Mouse (Mus musculus): ENCODE measurements around the gene Ino80.
A peak's percentile ranks its signal among the peaks of the same experiment; 100 is the strongest.
"Not testable (repeated sequence)": the region's sequence is repeated elsewhere in the genome, so short reads cannot be mapped to it uniquely, and the experiment has no call there.

Gene Ino80

GRCm38 (mm10) chr2:119477571-119478396 lies at the start of gene Ino80:
Ino80 (minus strand) TSS chr2:119477687.
- DNase-seq (ENCODE audit: extremely low read depth, insufficient read length, low spot score), result peak; percentile 96

DNA sequence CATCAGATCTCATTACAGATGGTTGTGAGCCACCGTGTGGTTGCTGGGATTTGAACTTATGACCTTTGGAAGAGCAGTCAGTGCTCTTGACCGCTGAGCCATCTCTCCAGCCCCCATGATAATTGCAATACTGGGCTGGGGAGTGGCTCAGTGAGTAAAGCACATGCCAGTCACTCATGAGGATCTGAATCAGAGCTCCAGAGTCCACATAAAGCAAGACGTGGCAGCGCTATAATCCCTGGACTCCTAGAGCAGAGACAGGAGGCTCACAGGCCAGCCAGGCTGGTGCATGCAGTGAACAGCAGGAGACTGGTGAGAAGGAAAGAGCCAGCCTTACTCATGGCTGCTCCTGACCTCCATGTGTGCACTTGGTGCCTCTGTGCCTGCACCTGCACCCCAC lies 47.9 kb upstream of the Ino80 start:
- peak; percentile 22 for DNase-seq (ENCODE audit: extremely low read depth, insufficient read length, low spot score)

- no peak for DNase-seq (ENCODE audit: extremely low read depth, insufficient read length, low spot score)
Observed at GRCm38 (mm10) chr2:119523836-119524235, 46.3 kb upstream of the Ino80 start.

- no peak for DNase-seq (ENCODE audit: extremely low read depth, insufficient read length, low spot score)
Observed at GRCm38 (mm10) chr2:119520550-119520949, 43.1 kb upstream of the Ino80 start.

DNA sequence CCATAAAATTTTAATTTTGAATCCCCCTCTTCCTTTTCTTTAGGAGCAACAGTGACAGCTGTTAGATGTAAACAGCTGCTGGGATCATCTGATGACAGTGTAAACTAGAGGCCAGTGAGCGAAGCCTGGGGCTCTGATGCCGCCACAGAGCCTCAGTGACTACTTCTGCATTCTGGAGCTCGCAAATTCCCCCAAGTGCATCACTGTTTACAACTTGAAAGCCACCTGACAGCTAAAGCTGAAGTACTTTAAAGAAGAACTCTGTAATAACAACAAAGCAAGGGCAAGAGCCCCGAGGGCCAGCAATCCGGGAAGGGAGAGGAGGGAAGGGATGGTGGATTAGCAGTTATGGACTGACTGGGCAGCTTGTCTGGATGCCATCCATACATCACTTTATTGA lies 39.3 kb upstream of the Ino80 start:
- no peak for DNase-seq (ENCODE audit: extremely low read depth, insufficient read length, low spot score)

DNA sequence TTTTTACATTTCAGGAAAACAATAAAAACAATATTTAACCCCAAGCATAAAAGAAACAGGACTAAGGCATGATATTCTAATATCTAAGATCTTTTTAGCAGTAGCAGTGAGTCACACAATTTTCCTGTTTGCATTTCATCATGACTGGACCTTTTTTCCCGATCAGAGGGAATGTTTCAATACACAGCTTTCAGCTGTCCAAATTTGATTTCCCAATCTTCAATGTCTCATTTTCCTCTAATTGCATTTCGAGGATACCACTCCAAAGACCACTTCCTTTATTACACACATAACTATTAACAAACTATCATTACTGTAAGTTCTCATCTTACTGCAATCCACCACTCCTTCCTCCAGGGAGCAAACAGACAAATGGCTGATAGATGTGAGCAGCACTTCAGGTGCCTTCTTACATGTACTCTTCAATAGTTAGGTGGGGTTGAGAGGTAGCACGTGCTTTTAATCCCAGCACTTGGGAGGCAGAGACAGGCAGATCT lies 36.6 kb upstream of the Ino80 start:
- no peak for DNase-seq (ENCODE audit: extremely low read depth, insufficient read length, low spot score)

- DNase-seq (ENCODE audit: extremely low read depth, insufficient read length, low spot score), result no peak
Observed at GRCm38 (mm10) chr2:119512292-119512691, 34.8 kb upstream of the Ino80 start.

- DNase-seq (ENCODE audit: extremely low read depth, insufficient read length, low spot score), result no peak
Observed at GRCm38 (mm10) chr2:119510856-119511255, 33.4 kb upstream of the Ino80 start.

DNA sequence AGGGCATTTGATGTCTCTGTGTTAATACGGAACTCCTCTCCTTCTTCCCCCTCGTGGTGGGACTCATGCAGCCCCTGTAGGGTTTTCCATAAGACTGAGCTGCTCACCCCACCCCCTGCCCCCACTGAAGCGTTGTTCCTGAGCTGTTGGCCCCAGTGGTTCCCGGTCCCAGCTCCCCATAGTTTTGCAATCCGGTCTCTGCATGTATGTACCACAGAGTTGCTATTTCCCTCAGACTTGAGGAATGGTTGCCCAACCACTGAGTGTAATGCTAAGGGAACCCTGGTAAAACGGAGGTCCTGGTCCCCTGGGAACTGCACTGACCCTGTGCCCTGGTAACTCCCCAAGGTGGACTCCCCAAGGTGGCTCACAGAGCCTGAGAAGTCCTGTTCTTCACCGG lies 31.0 kb upstream of the Ino80 start:
- not testable (repeated sequence) for DNase-seq (ENCODE audit: extremely low read depth, insufficient read length, low spot score)

GRCm38 (mm10) chr2:119507108-119507507 lies 29.6 kb upstream of the Ino80 start:
- DNase-seq (ENCODE audit: extremely low read depth, insufficient read length, low spot score), result no peak

- DNase-seq (ENCODE audit: extremely low read depth, insufficient read length, low spot score), result no peak
Observed at GRCm38 (mm10) chr2:119500965-119501652, 23.6 kb upstream of the Ino80 start.

GRCm38 (mm10) chr2:119498859-119499258 lies 21.4 kb upstream of the Ino80 start:
- no peak for DNase-seq (ENCODE audit: extremely low read depth, insufficient read length, low spot score)

- DNase-seq (ENCODE audit: extremely low read depth, insufficient read length, low spot score), result no peak
Observed at GRCm38 (mm10) chr2:119496082-119496481, 18.6 kb upstream of the Ino80 start.

GRCm38 (mm10) chr2:119491953-119492352 lies 14.5 kb upstream of the Ino80 start:
- no peak for DNase-seq (ENCODE audit: extremely low read depth, insufficient read length, low spot score)

DNA sequence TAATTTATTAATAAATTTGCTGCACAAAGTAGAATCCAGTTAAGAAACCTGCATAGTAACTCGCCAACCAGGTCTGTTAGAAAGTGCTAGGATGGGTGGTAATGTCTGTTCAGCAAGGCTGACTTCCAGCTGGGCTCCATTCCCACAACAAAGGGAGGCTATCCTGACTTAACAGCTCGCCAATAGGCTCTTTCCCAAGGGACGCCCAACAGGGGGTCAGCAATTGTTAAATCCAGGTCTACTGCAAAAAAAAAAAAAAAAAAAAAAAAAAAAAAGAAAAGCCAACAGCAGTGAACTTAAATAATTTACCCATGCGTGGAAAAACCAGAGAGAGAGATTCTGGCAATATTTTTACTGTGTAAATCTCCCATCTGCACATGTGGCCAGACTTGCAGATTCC lies 9.0 kb upstream of the Ino80 start:
- DNase-seq (ENCODE audit: extremely low read depth, insufficient read length, low spot score), result no peak

- no peak for DNase-seq (ENCODE audit: extremely low read depth, insufficient read length, low spot score)
Observed at GRCm38 (mm10) chr2:119482307-119482706, 4.8 kb upstream of the Ino80 start.

DNA sequence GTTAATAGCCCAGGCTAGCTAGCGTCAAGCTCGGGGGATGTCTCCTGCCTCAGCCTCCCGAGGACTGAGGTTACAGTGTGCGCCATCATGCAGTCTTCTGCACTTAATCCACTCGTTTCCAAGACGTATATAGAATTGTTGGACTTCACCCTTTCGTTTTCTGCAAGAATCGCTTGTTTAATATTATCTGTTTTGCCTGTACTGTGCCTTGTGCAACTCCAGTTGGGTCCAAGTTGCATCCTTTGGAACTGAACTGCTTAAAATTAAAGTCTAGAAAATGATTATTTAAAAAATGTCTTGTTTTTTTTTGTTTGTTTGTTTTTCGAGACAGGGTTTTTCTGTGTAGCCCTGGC lies 886 bp upstream of the Ino80 start:
- DNase-seq (ENCODE audit: extremely low read depth, insufficient read length, low spot score), result no peak

DNA sequence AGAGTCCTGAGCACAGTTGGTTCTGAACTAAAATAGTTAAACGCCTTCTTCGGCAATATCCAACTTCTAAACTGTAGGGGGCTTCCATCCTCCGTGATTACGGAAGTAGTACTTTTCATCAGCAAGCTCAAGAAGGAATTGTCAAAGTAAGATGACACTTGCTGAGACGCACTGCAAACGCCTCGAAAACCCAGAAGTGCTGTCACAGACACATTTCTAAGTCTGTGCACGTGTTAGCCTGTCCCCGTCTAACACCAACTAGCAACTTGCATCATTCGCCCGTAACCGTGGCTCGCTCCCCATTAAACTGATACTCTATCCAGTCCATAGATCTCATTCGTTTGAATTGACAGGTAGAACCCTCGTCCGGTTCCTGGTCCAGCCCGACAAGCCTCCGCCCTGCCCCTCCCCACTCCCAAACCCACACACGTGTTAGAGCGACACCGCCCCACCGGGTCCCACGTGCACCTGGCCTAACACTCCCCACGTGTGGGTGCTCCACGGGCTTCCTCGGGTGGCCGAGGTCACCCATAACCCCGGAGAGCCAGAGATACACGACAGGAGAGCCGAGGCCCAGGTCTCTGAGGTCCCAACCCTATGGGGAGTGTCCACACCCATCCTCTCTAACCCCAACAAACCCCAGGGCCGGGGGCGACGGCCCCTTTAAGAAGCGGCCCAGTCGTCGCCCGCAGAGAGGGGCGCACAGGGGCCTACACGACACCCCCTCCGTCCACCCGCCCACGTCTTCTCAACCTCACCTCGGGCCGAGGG lies 681 bp downstream of the Ino80 start:
- peak; percentile 83 for DNase-seq (ENCODE audit: extremely low read depth, insufficient read length, low spot score)

- no peak for DNase-seq (ENCODE audit: extremely low read depth, insufficient read length, low spot score)
Observed at GRCm38 (mm10) chr2:119476166-119476565, 1.3 kb downstream of the Ino80 start.

- DNase-seq (ENCODE audit: extremely low read depth, insufficient read length, low spot score), result no peak
Observed at GRCm38 (mm10) chr2:119463945-119464344, 13.5 kb downstream of the Ino80 start.

DNA sequence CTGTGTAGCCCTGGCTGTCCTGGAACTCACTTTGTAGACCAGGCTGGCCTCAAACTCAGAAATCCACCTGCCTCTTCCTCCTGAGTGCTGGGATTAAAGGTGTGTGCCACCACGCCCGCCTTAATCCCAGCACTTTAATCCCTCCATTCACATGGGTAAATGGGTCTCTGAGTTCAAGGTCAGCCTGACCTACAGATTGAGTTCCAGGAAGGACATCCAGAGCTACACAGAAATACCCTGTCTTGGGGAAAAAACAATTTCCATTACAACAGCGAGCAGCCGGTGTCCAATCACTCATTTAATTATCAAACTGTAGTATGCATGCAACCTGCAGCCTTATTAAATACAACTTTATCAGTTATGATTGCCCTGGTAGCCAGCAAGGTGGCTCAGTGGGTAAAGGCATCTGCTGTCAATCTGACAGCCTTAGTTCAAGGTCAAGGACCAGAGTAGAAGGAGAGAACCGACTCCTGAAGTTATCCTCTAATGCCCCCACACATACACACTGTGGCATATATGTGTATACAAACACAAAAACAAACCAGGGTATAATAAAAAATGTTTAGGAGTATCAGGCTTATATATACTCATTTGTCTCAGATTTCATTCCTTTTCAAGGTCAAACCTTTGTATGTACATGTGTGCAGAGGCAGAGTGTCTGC lies 14.2 kb downstream of the Ino80 start:
- DNase-seq (ENCODE audit: extremely low read depth, insufficient read length, low spot score), result no peak

All from 3134 (cell line).